Mouse (Mus musculus) liver, embryonic 12.5 days (tissue): ENCODE measurements around the gene Pheta1. TPM values are rescaled to one million over a fixed set of nuclear protein-coding genes. Genes with fewer than 3 reads are reported as not detected.

Experiments
- ATAC-seq: fragments of 200-750 bp; cut with Nextera tagmentation; 2 replicates; pipeline ENCODE4 v1.8.0; 2017; ENCODE audit warnings: moderate number of reproducible peaks, mild to moderate bottlenecking, moderate library complexity
- H3K27ac ChIP-seq: fragments of 300-500 bp; sonication (generic); 2 replicates; pipeline ENCODE4 v1.5.1; 2016; ENCODE audit warnings: mild to moderate bottlenecking
- H3K27me3 ChIP-seq: fragments of 300-500 bp; sonication (generic); replicated peaks from 2 replicates; pipeline ENCODE4 v1.6.1; 2016; ENCODE audit warnings: mild to moderate bottlenecking, moderate library complexity
- H3K36me3 ChIP-seq: fragments of 300-500 bp; sonication (generic); 2 replicates; pipeline ENCODE4 v1.6.1; 2016; ENCODE audit warnings: mild to moderate bottlenecking, moderate library complexity
- H3K4me1 ChIP-seq: fragments of 300-500 bp; sonication (generic); 2 replicates; pipeline ENCODE4 v1.6.1; 2016
- H3K4me2 ChIP-seq: fragments of 300-500 bp; sonication (generic); 2 replicates; pipeline ENCODE4 v1.6.1; 2016; ENCODE audit warnings: mild to moderate bottlenecking, moderate library complexity
- H3K4me3 ChIP-seq: fragments of 300-500 bp; sonication (generic); 2 replicates; pipeline ENCODE4 v1.5.1; 2016; ENCODE audit warnings: mild to moderate bottlenecking, moderate library complexity
- H3K9ac ChIP-seq: fragments of 300-500 bp; sonication (generic); 2 replicates; pipeline ENCODE4 v1.6.1; 2016; ENCODE audit warnings: mild to moderate bottlenecking, moderate library complexity
- H3K9me3 ChIP-seq: fragments of 300-500 bp; sonication (generic); replicated peaks from 2 replicates; pipeline ENCODE4 v1.6.1; 2016; ENCODE audit warnings: mild to moderate bottlenecking, moderate library complexity
- WGBS: fragments of 180-500 bp; shearing (Covaris S2); methylation state at CpG from one replicate; pipeline ENCODE4 v1.1.7; 2016; ENCODE audit not compliant: insufficient replicate concordance; 5-methylcytosine and 5-hydroxymethylcytosine counted together
- polyA plus RNA-seq: library from polyadenylated mRNA; unstranded; fragments of >200 nt; fragmentation: Nextera tagmentation; extraction: Ambion mirVana; gene quantifications from 2 replicates; pipeline ENCODE4 v1.2.1, GENCODE M21; 2016

The Pheta1 gene
- polyA plus RNA-seq, 1 experiment from 2014 or later, result 6.6 TPM

- peaks cover 40% of the 10 kb centered on the region for H3K4me1 ChIP-seq
- peaks cover 25% of the 10 kb centered on the region for H3K36me3 ChIP-seq
- H3K27me3 ChIP-seq, result peaks cover 20% of the 10 kb centered on the region
- H3K27ac ChIP-seq, result 0 out of 2 replicates have a peak overlapping the region, but pooled peaks have one; percentile 50
- peak overlapping the region; percentile 84 for H3K4me2 ChIP-seq
- H3K9me3 ChIP-seq, result no peaks in the 10 kb centered on the region
- H3K9ac ChIP-seq, result peak overlapping the region; percentile 78
- 47% methylated on average over 20 of the region's 20 CpGs for WGBS
- ATAC-seq, result no peak
- H3K4me3 ChIP-seq, result peak overlapping the region; percentile 78
Observed at GRCm38 (mm10) chr5:121849478-121850349, 930 bp downstream of the Pheta1 start.

DNA sequence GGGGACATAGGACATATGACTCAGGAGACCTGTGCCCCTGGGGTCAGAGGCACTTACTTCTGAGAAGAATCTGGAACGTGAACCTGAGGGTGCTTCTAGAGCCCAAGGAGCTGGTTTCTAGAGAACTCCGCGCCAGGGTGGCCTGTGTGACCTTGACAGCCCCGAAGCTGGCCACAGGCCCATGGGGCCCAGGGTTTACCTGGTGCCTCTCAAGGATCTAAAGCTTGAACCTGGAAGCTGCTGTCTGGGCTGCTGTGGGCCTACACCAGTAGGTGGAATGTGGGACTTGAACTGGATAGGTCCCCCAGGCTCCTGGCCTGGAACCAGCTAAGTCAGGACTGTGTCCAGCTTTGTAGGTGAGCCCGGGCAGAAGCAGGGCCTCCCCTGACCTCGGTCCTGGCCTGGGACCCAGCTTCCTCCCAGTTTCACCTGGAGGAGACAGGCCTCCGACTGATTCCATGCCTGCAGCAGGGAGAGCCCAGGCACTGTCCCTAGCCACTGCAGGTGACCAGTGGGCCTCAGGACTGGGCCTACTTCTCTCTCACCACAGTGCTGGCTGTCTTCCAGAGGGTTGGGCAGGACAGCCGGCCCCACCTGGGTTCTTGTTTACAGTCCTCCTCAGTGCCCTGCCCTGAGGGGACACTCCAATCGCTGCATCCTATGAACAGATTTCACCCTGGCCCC is 4.7 kb downstream of the Pheta1 start:
- ATAC-seq, result peak; percentile 43
- Histone ChIP-seq H3K27me3 (no peaks in the 10 kb centered on the region), H3K36me3 (peaks cover 25% of the 10 kb centered on the region), H3K9ac (no peak overlapping the region), H3K9me3 (no peaks in the 10 kb centered on the region), H3K4me1 (peaks cover 22% of the 10 kb centered on the region), H3K4me2 (no peak overlapping the region), H3K27ac (peak overlapping the region; percentile 27; the same call in 1 of the 2 replicates), H3K4me3 (no peak overlapping the region)
- WGBS, result 78% methylated on average over 9 of the region's 9 CpGs

DNA sequence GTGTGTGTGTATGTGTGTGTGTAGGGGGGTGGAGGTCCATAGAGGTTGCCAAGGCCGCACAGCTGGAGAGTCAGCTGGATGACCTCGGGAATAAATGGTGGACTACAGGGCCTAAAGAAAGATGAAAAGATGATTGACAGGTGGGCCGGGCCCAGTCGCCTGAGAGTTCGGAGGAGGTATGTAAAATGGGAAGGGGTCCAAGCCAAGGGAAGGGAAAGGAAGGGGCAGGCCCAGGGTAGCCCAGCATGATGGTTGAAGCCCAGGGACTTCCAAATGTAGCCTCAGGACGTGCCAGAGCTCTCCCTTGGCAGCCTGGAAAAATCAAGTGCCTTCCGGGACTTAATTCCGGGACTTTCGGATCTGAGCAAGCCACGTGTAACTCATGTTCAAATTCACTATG is 6.0 kb downstream of the Pheta1 start:
- ATAC-seq, result no peak
- no peaks in the 10 kb centered on the region for H3K27me3 ChIP-seq
- H3K4me1 ChIP-seq, result peaks cover 15% of the 10 kb centered on the region
- H3K36me3 ChIP-seq, result peaks cover 25% of the 10 kb centered on the region
- H3K9me3 ChIP-seq, result no peaks in the 10 kb centered on the region
- no peak overlapping the region for H3K4me3 ChIP-seq
- H3K27ac ChIP-seq, result no peak overlapping the region
- H3K9ac ChIP-seq, result no peak overlapping the region
- WGBS, result 81% methylated on average over 10 of the region's 10 CpGs
- H3K4me2 ChIP-seq, result no peak overlapping the region

- Histone ChIP-seq H3K4me1 (peaks cover 3% of the 10 kb centered on the region; the same call in 1 of the 2 replicates), H3K36me3 (peaks cover 35% of the 10 kb centered on the region), H3K9ac (no peak overlapping the region), H3K4me3 (no peak overlapping the region), H3K27me3 (no peaks in the 10 kb centered on the region), H3K4me2 (no peak overlapping the region), H3K27ac (no peak overlapping the region), H3K9me3 (0 out of 2 replicates have a peak, but pooled peaks cover 3% of the 10 kb centered on the region)
- 69% methylated on average over 11 of the region's 11 CpGs for WGBS
- ATAC-seq, result no peak
Observed at GRCm38 (mm10) chr5:121856740-121857139, 8.0 kb downstream of the Pheta1 start.

DNA sequence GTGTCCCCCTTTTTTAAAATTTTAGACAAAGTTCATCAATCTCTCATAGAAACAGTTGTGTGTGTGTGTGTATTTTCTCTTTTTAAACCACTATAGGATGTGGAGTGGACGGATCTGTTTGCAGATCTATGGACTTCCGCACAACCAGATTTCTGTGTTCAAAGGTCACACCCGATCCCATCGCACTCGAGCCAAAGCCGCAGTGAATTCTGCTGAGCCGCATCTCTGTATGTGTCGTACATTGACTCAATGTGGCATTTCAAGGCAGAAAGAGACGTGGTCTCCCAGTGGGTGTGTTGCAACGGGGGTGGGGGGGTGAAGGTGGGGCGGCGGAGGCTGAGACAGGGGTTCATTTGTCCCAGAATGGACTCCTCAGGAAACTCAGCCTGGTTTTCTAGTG is 9.6 kb downstream of the Pheta1 start:
- no peak overlapping the region for H3K27ac ChIP-seq
- no peaks in the 10 kb centered on the region; the same call in 1 of the 2 replicates for H3K27me3 ChIP-seq
- no peak for ATAC-seq
- H3K4me3 ChIP-seq, result no peak overlapping the region
- no peak overlapping the region for H3K4me2 ChIP-seq
- peaks cover 3% of the 10 kb centered on the region; the same call in 1 of the 2 replicates for H3K4me1 ChIP-seq
- H3K9ac ChIP-seq, result no peak overlapping the region
- WGBS, result 71% methylated on average over 12 of the region's 12 CpGs
- peaks cover 18% of the 10 kb centered on the region for H3K36me3 ChIP-seq
- 0 out of 2 replicates have a peak, but pooled peaks cover 3% of the 10 kb centered on the region for H3K9me3 ChIP-seq

DNA sequence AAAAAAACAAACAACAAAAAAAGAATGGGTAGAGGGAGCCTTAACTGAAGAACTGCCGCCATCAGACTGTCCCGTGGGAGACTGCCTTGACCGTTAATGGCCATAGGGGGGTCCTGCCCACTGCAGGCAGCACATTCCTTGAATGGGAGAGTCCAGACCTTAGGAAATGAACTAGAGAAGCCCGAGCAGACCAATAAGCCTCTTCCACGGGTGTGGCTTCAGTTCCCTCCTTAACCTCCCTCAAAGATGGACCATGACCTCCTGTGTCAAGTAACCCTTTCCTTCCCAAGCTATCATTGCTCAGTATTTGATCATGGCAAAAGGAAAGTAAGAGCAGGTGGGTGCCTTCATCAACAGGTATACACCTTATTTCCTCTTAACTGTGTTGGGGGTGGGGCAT is 13.2 kb downstream of the Pheta1 start:
- Histone ChIP-seq H3K36me3 (peaks cover 12% of the 10 kb centered on the region; the same call in 1 of the 2 replicates), H3K4me3 (no peak overlapping the region), H3K4me1 (peaks cover 4% of the 10 kb centered on the region; the same call in 1 of the 2 replicates), H3K9ac (no peak overlapping the region), H3K27me3 (no peaks in the 10 kb centered on the region; the same call in none of the 2 replicates), H3K9me3 (0 out of 2 replicates have a peak, but pooled peaks cover 3% of the 10 kb centered on the region), H3K4me2 (no peak overlapping the region), H3K27ac (no peak overlapping the region)
- WGBS, result 50% methylated on average over 5 of the region's 5 CpGs
- no peak for ATAC-seq

- Histone ChIP-seq H3K4me3 (no peak overlapping the region), H3K9me3 (0 out of 2 replicates have a peak, but pooled peaks cover 3% of the 10 kb centered on the region), H3K27ac (no peak overlapping the region), H3K9ac (no peak overlapping the region), H3K27me3 (no peaks in the 10 kb centered on the region; the same call in none of the 2 replicates), H3K4me1 (peaks cover 4% of the 10 kb centered on the region; the same call in 1 of the 2 replicates), H3K4me2 (peak overlapping the region; percentile 44), H3K36me3 (peaks cover 14% of the 10 kb centered on the region; the same call in 1 of the 2 replicates)
- ATAC-seq, result no peak
- WGBS, result 18% methylated on average over 8 of the region's 11 CpGs
Observed at GRCm38 (mm10) chr5:121864330-121864729, 15.5 kb downstream of the Pheta1 start.

- no peaks in the 10 kb centered on the region; the same call in none of the 2 replicates for H3K27me3 ChIP-seq
- H3K4me2 ChIP-seq, result no peak overlapping the region
- H3K4me3 ChIP-seq, result no peak overlapping the region
- H3K36me3 ChIP-seq, result 0 out of 2 replicates have a peak, but pooled peaks cover 4% of the 10 kb centered on the region
- 56% methylated on average over 5 of the region's 5 CpGs for WGBS
- H3K9me3 ChIP-seq, result no peaks in the 10 kb centered on the region
- no peak overlapping the region for H3K9ac ChIP-seq
- no peak overlapping the region for H3K27ac ChIP-seq
- peaks cover 4% of the 10 kb centered on the region; the same call in 1 of the 2 replicates for H3K4me1 ChIP-seq
- ATAC-seq, result no peak
Observed at GRCm38 (mm10) chr5:121867963-121868362, 19.2 kb downstream of the Pheta1 start.

- 30% methylated on average over 6 of the region's 6 CpGs for WGBS
- H3K36me3 ChIP-seq, result 0 out of 2 replicates have a peak, but pooled peaks cover 4% of the 10 kb centered on the region
- H3K27ac ChIP-seq, result no peak overlapping the region
Observed at GRCm38 (mm10) chr5:121870832-121871231, 22.0 kb downstream of the Pheta1 start.

GRCm38 (mm10) chr5:121871515-121872030 is 22.8 kb downstream of the Pheta1 start:
- Histone ChIP-seq H3K4me2 (no peak overlapping the region), H3K9me3 (no peaks in the 10 kb centered on the region), H3K4me1 (no peaks in the 10 kb centered on the region), H3K4me3 (no peak overlapping the region), H3K27ac (no peak overlapping the region), H3K9ac (no peak overlapping the region), H3K27me3 (peaks cover 10% of the 10 kb centered on the region), H3K36me3 (peaks cover 8% of the 10 kb centered on the region; the same call in 1 of the 2 replicates)
- ATAC-seq, result no peak
- 79% methylated on average over 13 of the region's 13 CpGs for WGBS

More at GRCm38 (mm10) chr5:121870832-121871231, 22.0 kb downstream of the Pheta1 start:
- no peaks in the 10 kb centered on the region for H3K9me3 ChIP-seq
- H3K4me2 ChIP-seq, result no peak overlapping the region
- H3K4me1 ChIP-seq, result no peaks in the 10 kb centered on the region
- ATAC-seq, result no peak
- H3K4me3 ChIP-seq, result no peak overlapping the region
- peaks cover 10% of the 10 kb centered on the region for H3K27me3 ChIP-seq
- H3K9ac ChIP-seq, result no peak overlapping the region

- Histone ChIP-seq H3K27me3 (peaks cover 10% of the 10 kb centered on the region; the same call in 1 of the 2 replicates), H3K27ac (no peak overlapping the region), H3K9me3 (no peaks in the 10 kb centered on the region), H3K36me3 (peaks cover 11% of the 10 kb centered on the region; the same call in 1 of the 2 replicates), H3K4me2 (no peak overlapping the region), H3K4me3 (no peak overlapping the region), H3K4me1 (no peaks in the 10 kb centered on the region), H3K9ac (no peak overlapping the region)
- ATAC-seq, result no peak
- 17% methylated on average over 4 of the region's 4 CpGs for WGBS
Observed at GRCm38 (mm10) chr5:121872158-121872557, 23.4 kb downstream of the Pheta1 start.
